Comparison of ENCODE assay signal across 20 mouse cellular contexts in genomic region chr17:88194693-88195092, GRCm38 (mm10).
DNase-seq lines count a peak whose midpoint lies in the region; TF ChIP-seq lines count a peak whose summit lies in the region.
"Had no signal": no experiment of that assay in that cellular context is flagged by ENCODE, and none has a peak within 500 bp of the region (broad histone marks: within the 10 kb centered on the region; RNA-seq: fewer than 3 reads in every experiment).

No protein-coding gene starts in this region.

- H3K4me1 ChIP-seq in CH12.LX (ENCODE audit: control insufficient read depth in 1 of 2, insufficient read depth in 2 of 2), result peaks cover 19 to 65% of the 10 kb centered on the region in 2 experiments
- peaks cover 9% of the 10 kb centered on the region for H3K4me1 ChIP-seq in embryonic fibroblast, embryonic 13.5 days (ENCODE audit: control insufficient read depth, insufficient read depth, low read length)
- H3K4me1 ChIP-seq: embryonic facial prominence, embryonic 12.5 days; forebrain, embryonic 13.5 days; forebrain, embryonic 15.5 days had no signal

- no peak; the same call in 1 of the 2 replicates for TF ChIP-seq POLR2A in CH12.LX (IDR thresholded peaks at IDR 0.05; ENCODE audit: low read depth, low read length)
- TF ChIP-seq POLR2A in embryonic fibroblast, embryonic 13.5 days (IDR thresholded peaks at IDR 0.05; ENCODE audit: low read depth, low read length), result no peak

- dilution Hi-C loops in CH12.LX (cut with MboI; ENCODE audit: extremely low pct_ligation_motif_present, extremely low pct_unique_long_range_greater_than_20kb, low sequenced_read_pairs), result no loop called here

- TF ChIP-seq CTCF in CH12.LX (conservative IDR thresholded peaks at IDR 0.05 in 1 of 2, IDR thresholded peaks at IDR 0.05 in 1 of 2; ENCODE audit: low read depth in 2 of 2, low read length in 2 of 2), result no peak
- no peak for TF ChIP-seq CTCF in embryonic fibroblast, embryonic 13.5 days (IDR thresholded peaks at IDR 0.05; ENCODE audit: borderline replicate concordance, insufficient read depth, low read length)

- peaks cover 16 to 45% of the 10 kb centered on the region in 2 experiments for H3K36me3 ChIP-seq in CH12.LX (replicated peaks in 1 of 2; ENCODE audit: control insufficient read depth in 1 of 2, insufficient read depth in 1 of 2, low read length in 1 of 2)
- H3K36me3 ChIP-seq: embryonic facial prominence, embryonic 12.5 days; forebrain, embryonic 15.5 days; G1E had no signal

- no peak; the same call in 1 of the 2 replicates for TF ChIP-seq EP300 in CH12.LX (IDR thresholded peaks at IDR 0.05; ENCODE audit: low read length)

- H3K9me3 ChIP-seq in CH12.LX (replicated peaks; ENCODE audit: low read length), result peaks cover under 1% of the 10 kb centered on the region
- H3K9me3 ChIP-seq: embryonic facial prominence, embryonic 12.5 days; forebrain, embryonic 13.5 days; forebrain, embryonic 15.5 days; G1E had no signal

- H3K27ac ChIP-seq in CH12.LX (ENCODE audit: insufficient read depth, low read depth), result peak overlapping the region; percentile 100
- peak overlapping the region; percentile 51 for H3K27ac ChIP-seq in embryonic fibroblast, embryonic 13.5 days (ENCODE audit: insufficient read depth, low read length)
- H3K27ac ChIP-seq: embryonic facial prominence, embryonic 12.5 days; forebrain, embryonic 13.5 days; forebrain, embryonic 15.5 days had no signal

- H3K4me2 ChIP-seq in CH12.LX (ENCODE audit: insufficient read depth, low read depth, poor library complexity, severe bottlenecking), result peak overlapping the region; percentile 91
- H3K4me2 ChIP-seq: embryonic facial prominence, embryonic 12.5 days; forebrain, embryonic 13.5 days; forebrain, embryonic 15.5 days had no signal

- no peak; the same call in 1 of the 2 replicates for TF ChIP-seq RAD21 in CH12.LX (IDR thresholded peaks at IDR 0.05; ENCODE audit: low read depth, low read length)

- in situ Hi-C loops in CH12.LX (cut with MboI; ENCODE audit: low pct_ligation_motif_present, low pct_unique_long_range_greater_than_20kb, low sequenced_read_pairs), result no loop called here

- H3K4me3 ChIP-seq in CH12.LX (replicated peaks in 1 of 3; ENCODE audit: low read depth in 2 of 3, low read length in 2 of 3, poor library complexity in 1 of 3), result peak overlapping the region; percentile 51 to 80 (median 61)
- H3K4me3 ChIP-seq in embryonic fibroblast, embryonic 13.5 days (ENCODE audit: insufficient read depth, low read length), result no peak overlapping the region
- H3K4me3 ChIP-seq: embryonic facial prominence, embryonic 12.5 days; forebrain, embryonic 13.5 days; forebrain, embryonic 15.5 days had no signal

- no peaks in the 10 kb centered on the region for H3K27me3 ChIP-seq in CH12.LX (replicated peaks)
- H3K27me3 ChIP-seq: embryonic facial prominence, embryonic 12.5 days; forebrain, embryonic 13.5 days; forebrain, embryonic 15.5 days had no signal

- peaks cover 51% of the 10 kb centered on the region for H3K79me2 ChIP-seq in CH12.LX (replicated peaks; ENCODE audit: control insufficient read depth, extremely low read depth, insufficient read depth, poor library complexity, severe bottlenecking)

- peak; percentile 69 for DNase-seq in heart, adult 11 months
- no peak for DNase-seq in heart, adult 8-10 months (ENCODE audit: low spot score)
- peak; percentile 9 for DNase-seq in 3T3-L1 (ENCODE audit: low read depth, low spot score)
- peak; percentile 40 for DNase-seq in CH12.LX (ENCODE audit: extremely low read depth)
- no peak for DNase-seq in neural tube, embryonic 10.5 days (ENCODE audit: extremely low spot score, low spot score)
- no peak for DNase-seq in gastrocnemius, postnatal 4 days (ENCODE audit: low spot score in 2 of 2)
- DNase-seq: B cell, adult 2 months; cerebellum, adult 11 months; cerebellum, adult 18-20 months; cerebellum, adult 8-10 months; cerebellum, adult 9-11 months; cerebellum, postnatal 14 days; cerebellum, postnatal 36 days; embryo, embryonic 11 days had no signal

- peak overlapping the region; percentile 100 for H3K9ac ChIP-seq in CH12.LX (ENCODE audit: insufficient read depth, low read depth)
- H3K9ac ChIP-seq: embryonic facial prominence, embryonic 12.5 days; forebrain, embryonic 13.5 days; forebrain, embryonic 15.5 days; forebrain, postnatal 0 days had no signal

TF ChIP-seq in CH12.LX, 34 proteins besides CTCF, POLR2A, EP300 and RAD21:
- TF ChIP-seq ZNF384 (IDR thresholded peaks at IDR 0.05; ENCODE audit: low read depth, low read length) (no peak), NRF1 (IDR thresholded peaks at IDR 0.05; ENCODE audit: low read depth, low read length) (no peak), ELF1 (IDR thresholded peaks at IDR 0.05; ENCODE audit: low read depth, low read length) (peak; percentile 11; the same call in 1 of the 2 replicates), SMC3 (IDR thresholded peaks at IDR 0.05; ENCODE audit: low read depth, low read length) (no peak), CHD1 (IDR thresholded peaks at IDR 0.05; ENCODE audit: low read depth, low read length) (peak; percentile 75; the same call in 1 of the 2 replicates), JUN (IDR thresholded peaks at IDR 0.05; ENCODE audit: insufficient read depth, low read depth, low read length) (no peak), MEF2A (IDR thresholded peaks at IDR 0.05; ENCODE audit: borderline replicate concordance, low read depth, low read length) (0 out of 2 replicates have a peak, but pooled peaks have one; percentile 23), ZMIZ1 (IDR thresholded peaks at IDR 0.05; ENCODE audit: low read depth, low read length) (no peak), ZC3H11A (IDR thresholded peaks at IDR 0.05; ENCODE audit: low read depth, low read length) (no peak), MAFK (IDR thresholded peaks at IDR 0.05; ENCODE audit: insufficient replicate concordance, low read length) (0 out of 2 replicates have a peak, but pooled peaks have one; percentile 6), CHD2 (IDR thresholded peaks at IDR 0.05; ENCODE audit: low read length) (no peak), ETS1 (conservative IDR thresholded peaks at IDR 0.05; ENCODE audit: low read depth, low read length) (no peak), HCFC1 (IDR thresholded peaks at IDR 0.05; ENCODE audit: low read depth, low read length) (no peak), MAX (IDR thresholded peaks at IDR 0.05; ENCODE audit: low read length) (peak; percentile 80), BHLHE40 (IDR thresholded peaks at IDR 0.05; ENCODE audit: low read depth, low read length) (peak; percentile 51; the same call in 1 of the 2 replicates)
TF ChIP-seq in CH12.LX: peak in this region for 6.

Comparison
In these comparisons a context has a peak if more than half of its experiments do, and no peak if none do; other contexts are left out.
1. DNase-seq: peak in heart, adult 11 months (single experiment), 3T3-L1 (single experiment) and CH12.LX (single experiment); none in heart, adult 8-10 months (single experiment), neural tube, embryonic 10.5 days (single experiment) and gastrocnemius, postnatal 4 days (0 of 2).